Mouse (Mus musculus) neural tube, embryonic 14.5 days (tissue): ENCODE results near the gene Pde10a. TPM values are rescaled to one million over a fixed set of nuclear protein-coding genes. Genes with fewer than 3 reads are reported as not detected.
A peak's percentile ranks its signal among the peaks of the same experiment; 100 is the strongest.

Experiments
- ATAC-seq: fragments of 200-750 bp; cut with Nextera tagmentation; 2 replicates; pipeline ENCODE4 v1.8.0; 2017; ENCODE audit warnings: low read depth, mild to moderate bottlenecking, moderate TSS enrichment, moderate library complexity
- H3K27ac ChIP-seq: fragments of 300-500 bp; sonication (generic); 2 replicates; pipeline ENCODE4 v1.5.1; 2014; ENCODE audit warnings: low read depth, mild to moderate bottlenecking, control low read depth, low read length, moderate library complexity, mixed read lengths
- H3K27me3 ChIP-seq: fragments of 300-500 bp; sonication (generic); 2 replicates; pipeline ENCODE4 v1.6.1; 2014; ENCODE audit warnings: low read length; ENCODE audit not compliant: control insufficient read depth, insufficient read depth
- H3K36me3 ChIP-seq: fragments of 300-500 bp; sonication (generic); 2 replicates; pipeline ENCODE4 v1.6.1; 2014; ENCODE audit warnings: low read length, mixed read lengths; ENCODE audit not compliant: control insufficient read depth, insufficient read depth
- H3K4me1 ChIP-seq: fragments of 300-500 bp; sonication (generic); 2 replicates; pipeline ENCODE4 v1.6.1; 2014; ENCODE audit warnings: low read length; ENCODE audit not compliant: control insufficient read depth, insufficient read depth
- H3K4me2 ChIP-seq: fragments of 300-500 bp; sonication (generic); 2 replicates; pipeline ENCODE4 v1.6.1; 2014; ENCODE audit warnings: mild to moderate bottlenecking, low read depth, low read length, control low read depth
- H3K4me3 ChIP-seq: fragments of 300-500 bp; sonication (generic); 2 replicates; pipeline ENCODE4 v1.5.1; 2014; ENCODE audit warnings: low read depth, low read length, control low read depth, mixed read lengths
- H3K9ac ChIP-seq: fragments of 300-500 bp; sonication (generic); replicated peaks from 2 replicates; pipeline ENCODE4 v1.6.1; 2014; ENCODE audit warnings: low read depth, mild to moderate bottlenecking, control low read depth, low read length, mixed read lengths
- H3K9me3 ChIP-seq: fragments of 300-500 bp; sonication (generic); 2 replicates; pipeline ENCODE4 v1.6.1; 2016; ENCODE audit warnings: low read length; ENCODE audit not compliant: control insufficient read depth
- WGBS: fragments of 180-500 bp; shearing (Covaris S2); extraction: QIAGEN DNeasy Blood & Tissue Kit; methylation state at CpG from one replicate; pipeline ENCODE4 v1.1.7; 2014; 5-methylcytosine and 5-hydroxymethylcytosine counted together
- polyA plus RNA-seq: library from polyadenylated mRNA; unstranded; fragments of >200 nt; fragmentation: Nextera tagmentation; extraction: Ambion mirVana; gene quantifications from 2 replicates; pipeline ENCODE4 v1.2.1, GENCODE M21; 2014

Gene Pde10a
- polyA plus RNA-seq, 1 experiment from 2014 or later: 16.2 TPM

DNA sequence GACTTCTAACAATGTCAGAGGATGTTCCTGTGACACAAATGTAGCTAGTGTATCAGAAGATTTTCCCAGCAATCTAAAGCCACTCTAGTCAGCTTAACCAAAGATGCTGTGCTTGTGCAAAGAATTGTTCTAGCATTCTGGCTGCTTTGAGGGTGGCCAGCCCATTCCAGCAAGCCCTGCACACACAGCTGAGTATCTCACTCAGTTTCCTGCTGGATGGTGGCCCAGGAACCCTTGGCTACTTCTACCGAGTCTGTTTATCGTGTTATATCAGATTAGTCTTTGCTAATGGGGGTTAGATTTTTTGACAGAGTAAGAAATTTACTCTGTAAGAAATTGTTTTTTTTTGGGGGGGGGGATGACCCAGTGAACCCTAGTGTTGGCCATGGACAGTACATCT is 95.9 kb downstream of the Pde10a start:
- WGBS: 73% methylated on average over 2 of the region's 2 CpGs
- Histone ChIP-seq H3K36me3 (no peaks in the 10 kb centered on the region), H3K4me2 (no peak overlapping the region), H3K27ac (no peak overlapping the region), H3K9ac (no peak overlapping the region), H3K4me1 (peaks cover 3% of the 10 kb centered on the region; the same call in 1 of the 2 replicates), H3K9me3 (no peaks in the 10 kb centered on the region), H3K27me3 (no peaks in the 10 kb centered on the region), H3K4me3 (no peak overlapping the region)
- ATAC-seq: no peak

DNA sequence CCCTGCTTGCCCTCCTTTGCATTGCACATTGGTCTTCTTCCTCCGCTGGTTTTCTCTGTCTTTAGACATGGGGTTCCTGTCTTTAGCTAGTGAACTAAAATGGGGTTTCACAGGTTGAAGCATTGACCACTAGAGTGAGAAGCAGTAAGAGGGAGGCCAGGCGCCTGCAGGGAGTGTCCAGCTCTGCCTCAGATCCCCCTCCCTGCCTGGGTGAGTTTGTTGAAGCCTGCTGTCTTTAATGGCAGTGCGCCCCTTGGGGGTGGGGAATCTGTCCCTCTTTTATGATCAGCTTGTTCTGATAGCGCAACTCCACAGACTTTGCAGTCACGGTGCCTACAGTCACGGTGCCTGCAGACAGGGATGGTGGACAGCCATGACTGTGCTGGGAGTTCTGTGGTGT is 96.7 kb downstream of the Pde10a start:
- H3K27me3 ChIP-seq: no peaks in the 10 kb centered on the region
- WGBS: 17% methylated on average over 6 of the region's 6 CpGs
- no peak overlapping the region for H3K9ac ChIP-seq
- no peak for ATAC-seq
- H3K36me3 ChIP-seq: no peaks in the 10 kb centered on the region
- H3K9me3 ChIP-seq: no peaks in the 10 kb centered on the region
- no peak overlapping the region for H3K4me3 ChIP-seq
- no peak overlapping the region for H3K4me2 ChIP-seq
- H3K4me1 ChIP-seq: peaks cover 3% of the 10 kb centered on the region; the same call in 1 of the 2 replicates
- no peak overlapping the region for H3K27ac ChIP-seq

DNA sequence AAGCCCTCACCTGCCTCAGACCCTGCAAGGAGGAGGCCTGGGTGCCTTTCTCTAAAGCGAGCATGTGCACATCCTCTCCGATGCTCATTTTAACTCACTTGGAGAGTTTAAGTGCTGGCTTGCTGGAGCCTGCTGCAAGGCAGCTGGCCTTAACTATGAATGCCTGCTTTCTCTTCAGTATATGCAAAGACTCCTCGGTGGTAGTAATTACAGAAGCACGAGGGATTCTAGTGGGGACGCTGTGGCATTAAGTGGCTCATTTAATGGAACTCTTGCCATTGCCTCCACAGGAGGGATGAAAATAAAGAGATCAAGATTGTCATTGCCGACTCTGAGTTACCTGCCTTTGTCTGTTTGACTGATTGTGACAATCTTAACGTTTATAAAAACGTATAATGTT is 101.2 kb downstream of the Pde10a start:
- H3K27me3 ChIP-seq: no peaks in the 10 kb centered on the region
- H3K9me3 ChIP-seq: no peaks in the 10 kb centered on the region
- no peak overlapping the region for H3K4me3 ChIP-seq
- ATAC-seq: no peak
- no peaks in the 10 kb centered on the region for H3K36me3 ChIP-seq
- H3K4me2 ChIP-seq: no peak overlapping the region
- WGBS: 38% methylated on average over 8 of the region's 8 CpGs
- H3K27ac ChIP-seq: no peak overlapping the region
- H3K9ac ChIP-seq: no peak overlapping the region
- H3K4me1 ChIP-seq: peaks cover 3% of the 10 kb centered on the region; the same call in 1 of the 2 replicates

DNA sequence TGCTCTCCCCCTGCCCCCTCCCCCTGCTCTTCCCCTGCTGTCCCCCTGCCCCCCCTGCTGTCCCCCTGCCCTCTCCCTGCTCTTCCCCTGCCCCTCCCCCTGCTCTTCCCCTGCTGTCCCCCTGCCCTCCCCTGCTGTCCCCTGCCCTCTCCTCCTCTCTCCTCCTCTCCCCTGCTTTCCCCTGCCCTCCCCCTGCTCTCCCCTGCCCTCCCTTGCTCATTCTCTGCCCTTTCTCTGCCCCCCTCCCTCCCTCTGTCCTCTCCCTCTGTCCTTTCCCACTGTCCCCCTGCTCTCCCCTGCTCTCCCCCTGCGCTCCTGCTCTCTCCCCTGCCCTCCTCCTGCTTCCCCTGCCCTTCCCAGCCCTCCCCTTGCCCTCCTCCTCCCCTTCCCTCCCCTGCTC is 106.5 kb downstream of the Pde10a start:
- Histone ChIP-seq H3K27ac (no peak overlapping the region), H3K9ac (no peak overlapping the region), H3K4me1 (peaks cover 3% of the 10 kb centered on the region; the same call in 1 of the 2 replicates), H3K27me3 (no peaks in the 10 kb centered on the region), H3K9me3 (no peaks in the 10 kb centered on the region), H3K4me3 (no peak overlapping the region), H3K4me2 (no peak overlapping the region), H3K36me3 (no peaks in the 10 kb centered on the region)
- 50% methylated on average over 1 of the region's 1 CpGs for WGBS
- ATAC-seq: no peak

DNA sequence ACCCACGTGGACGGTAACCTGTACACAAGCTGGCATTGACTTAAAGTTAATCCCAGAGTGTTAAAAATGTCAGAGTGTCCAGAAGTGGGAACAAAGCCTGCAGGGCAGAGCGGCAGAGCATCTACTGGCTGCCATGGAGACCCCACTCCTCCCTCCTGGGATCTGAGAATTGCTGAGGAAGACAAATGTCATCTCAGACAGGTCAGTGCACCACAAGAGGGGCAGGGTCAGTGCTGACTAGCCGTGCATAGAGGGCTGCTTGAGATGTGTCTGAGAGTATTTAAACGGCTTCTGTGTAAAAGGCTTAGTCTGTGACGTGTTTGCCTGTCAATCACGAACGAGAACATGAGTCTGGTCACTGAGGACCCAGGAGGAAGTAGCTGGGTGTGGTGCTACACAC is 108.4 kb downstream of the Pde10a start:
- Histone ChIP-seq H3K4me2 (no peak overlapping the region), H3K27me3 (no peaks in the 10 kb centered on the region), H3K9me3 (no peaks in the 10 kb centered on the region), H3K4me3 (no peak overlapping the region), H3K27ac (no peak overlapping the region), H3K4me1 (peaks cover 3% of the 10 kb centered on the region; the same call in 1 of the 2 replicates), H3K9ac (no peak overlapping the region), H3K36me3 (no peaks in the 10 kb centered on the region)
- ATAC-seq: peak; percentile 61; the same call in 1 of the 2 replicates
- 22% methylated on average over 8 of the region's 8 CpGs for WGBS

DNA sequence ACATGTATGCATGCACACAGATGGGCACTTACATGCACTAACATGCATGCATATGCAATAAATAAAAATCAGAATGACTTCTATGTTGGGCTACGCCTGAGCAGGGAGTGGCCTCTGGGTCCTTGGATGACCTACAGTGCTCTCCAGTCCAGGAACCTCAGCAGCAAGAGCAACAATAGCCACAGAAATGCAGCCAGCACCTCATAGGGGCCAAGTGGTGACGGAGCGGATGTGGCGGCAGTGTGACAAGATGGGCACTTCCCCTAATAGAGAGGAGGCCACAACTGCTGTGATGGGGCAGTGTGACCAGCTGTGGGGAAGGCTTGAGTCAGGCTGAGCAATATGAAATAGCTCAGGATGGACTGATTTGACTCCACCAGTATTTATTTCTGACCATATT is 109.3 kb downstream of the Pde10a start:
- Histone ChIP-seq H3K4me1 (peaks cover 3% of the 10 kb centered on the region; the same call in 1 of the 2 replicates), H3K4me3 (no peak overlapping the region), H3K4me2 (no peak overlapping the region), H3K36me3 (no peaks in the 10 kb centered on the region), H3K9ac (no peak overlapping the region), H3K27ac (no peak overlapping the region), H3K27me3 (no peaks in the 10 kb centered on the region), H3K9me3 (no peaks in the 10 kb centered on the region)
- WGBS: 92% methylated on average over 4 of the region's 4 CpGs
- no peak for ATAC-seq

DNA sequence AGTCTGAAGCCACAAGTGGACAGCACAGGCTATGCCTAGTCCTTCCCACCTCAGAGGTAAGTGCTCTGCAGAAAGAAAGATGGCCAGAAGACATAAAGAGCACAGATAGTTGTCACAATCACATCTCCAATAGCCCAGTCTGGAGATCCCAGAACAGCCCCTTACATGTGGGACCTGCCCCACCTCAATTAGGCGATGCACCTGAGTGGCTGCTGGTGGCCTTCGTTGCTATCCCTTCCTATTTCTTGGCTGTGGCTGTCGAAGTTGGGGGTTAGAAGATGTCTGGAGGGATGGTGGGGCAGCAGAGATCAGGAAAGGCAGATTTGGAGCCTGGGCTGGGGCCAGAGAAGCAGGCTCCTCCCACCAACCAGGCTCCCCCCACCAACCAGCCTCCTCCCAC is 111.1 kb downstream of the Pde10a start:
- Histone ChIP-seq H3K4me2 (no peak overlapping the region), H3K27ac (no peak overlapping the region), H3K9ac (no peak overlapping the region), H3K9me3 (no peaks in the 10 kb centered on the region), H3K27me3 (no peaks in the 10 kb centered on the region), H3K36me3 (no peaks in the 10 kb centered on the region), H3K4me1 (peaks cover 3% of the 10 kb centered on the region; the same call in 1 of the 2 replicates), H3K4me3 (no peak overlapping the region)
- WGBS: 76% methylated on average over 3 of the region's 3 CpGs
- ATAC-seq: no peak

DNA sequence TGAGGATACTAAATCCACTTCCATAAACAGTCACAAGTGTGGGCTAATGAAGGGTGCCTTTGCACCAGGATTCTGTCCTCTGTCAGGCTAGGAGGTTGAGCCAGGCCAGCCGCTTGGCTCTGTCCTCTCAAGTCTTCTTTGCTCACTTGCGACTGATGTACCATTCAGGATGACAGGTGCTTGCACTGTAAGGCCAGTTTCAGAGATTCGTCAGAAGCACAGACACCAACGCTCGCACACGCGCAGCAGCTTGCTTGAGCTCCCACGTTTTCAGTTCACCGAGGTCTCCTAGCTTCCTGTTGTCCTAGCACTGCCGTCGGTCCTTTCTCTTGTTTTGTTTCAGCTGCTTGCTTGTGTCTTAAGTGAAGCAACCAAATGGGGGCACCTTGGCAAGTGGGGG is 111.5 kb downstream of the Pde10a start:
- Histone ChIP-seq H3K4me2 (no peak overlapping the region), H3K9ac (no peak overlapping the region), H3K9me3 (no peaks in the 10 kb centered on the region), H3K4me3 (no peak overlapping the region), H3K4me1 (peaks cover 3% of the 10 kb centered on the region; the same call in 1 of the 2 replicates), H3K27ac (no peak overlapping the region), H3K27me3 (no peaks in the 10 kb centered on the region), H3K36me3 (no peaks in the 10 kb centered on the region)
- WGBS: 72% methylated on average over 11 of the region's 11 CpGs
- no peak for ATAC-seq

DNA sequence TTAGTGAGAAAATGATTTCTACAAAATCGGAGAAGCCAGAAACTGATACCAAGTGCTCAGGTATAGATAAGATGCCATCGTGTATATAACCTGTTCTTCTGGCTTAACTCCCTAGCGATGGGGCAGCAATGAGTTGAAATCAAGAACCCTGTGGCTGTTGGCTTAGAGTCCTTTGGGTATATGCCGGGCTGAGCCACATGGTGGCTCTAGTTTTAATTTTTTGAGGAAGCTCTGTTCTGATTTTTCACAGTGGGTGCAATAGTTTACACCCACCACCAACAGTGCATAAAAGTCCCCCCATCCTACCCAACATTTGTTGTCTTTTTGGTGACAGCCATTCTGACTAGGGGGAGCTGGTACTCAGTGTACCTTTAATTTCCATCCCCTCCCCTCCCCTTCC is 112.0 kb downstream of the Pde10a start:
- H3K4me1 ChIP-seq: peaks cover 3% of the 10 kb centered on the region; the same call in 1 of the 2 replicates
- H3K4me3 ChIP-seq: no peak overlapping the region
- no peak overlapping the region for H3K27ac ChIP-seq
- no peak overlapping the region for H3K9ac ChIP-seq
- no peaks in the 10 kb centered on the region for H3K9me3 ChIP-seq
- no peak overlapping the region for H3K4me2 ChIP-seq
- H3K36me3 ChIP-seq: no peaks in the 10 kb centered on the region
- WGBS: 66% methylated on average over 4 of the region's 4 CpGs
- ATAC-seq: no peak
- no peaks in the 10 kb centered on the region for H3K27me3 ChIP-seq
